Mouse (Mus musculus): ENCODE measurements around the gene Pole4.

- TF ChIP-seq POLR2A (IDR thresholded peaks at IDR 0.05; ENCODE audit: low read depth, low read length) (no peak), CTCF (IDR thresholded peaks at IDR 0.05; ENCODE audit: extremely low read depth, insufficient read depth, insufficient read length, insufficient replicate concordance) (no peak)
Observed at GRCm38 (mm10) chr6:82715253-82715652, 10.1 kb upstream of the Pole4 start.
